Mouse (Mus musculus): ENCODE measurements around the gene R3hdm4.

GRCm38 (mm10) chr10:79934272-79934721, 13.3 kb upstream of the R3hdm4 start:
- TF ChIP-seq CTCF (IDR thresholded peaks at IDR 0.05; ENCODE audit: borderline replicate concordance, insufficient read depth, low read depth, low read length), result no peak
- no peak for TF ChIP-seq POLR2A (IDR thresholded peaks at IDR 0.05; ENCODE audit: borderline replicate concordance, insufficient read depth, low read length)

Data from cerebellum, adult 2 months (tissue).